Mouse (Mus musculus): ENCODE measurements around the gene Tmem131l. TPM values are rescaled to one million over a fixed set of nuclear protein-coding genes. Genes with fewer than 3 reads are reported as not detected.
A peak's percentile ranks its signal among the peaks of the same experiment; 100 is the strongest.

Tmem131l gene
- polyA plus RNA-seq, 1 experiment = 13.2 TPM

GRCm38 (mm10) chr3:83943691-83944090, 96.3 kb downstream of the Tmem131l start:
- no peak overlapping the region for H3K4me3 ChIP-seq (ENCODE audit: low read depth, low read length)
- 90% methylated on average over 2 of the region's 2 CpGs for WGBS
- H3K36me3 ChIP-seq (ENCODE audit: control insufficient read depth, insufficient read depth, low read length) = peaks cover 3% of the 10 kb centered on the region
- no peak overlapping the region for H3K27ac ChIP-seq (ENCODE audit: insufficient read depth, low read depth, low read length)
- TF ChIP-seq CTCF (IDR thresholded peaks at IDR 0.05; ENCODE audit: extremely low read depth, insufficient read length, insufficient replicate concordance, low read depth, low read length) (no peak), POLR2A (IDR thresholded peaks at IDR 0.05; ENCODE audit: low read depth, low read length) (no peak)
- no peaks in the 10 kb centered on the region for H3K4me1 ChIP-seq (ENCODE audit: control insufficient read depth, insufficient read depth, insufficient read length, low read length)
- H3K27me3 ChIP-seq (ENCODE audit: control insufficient read depth, insufficient read depth, low read length) = no peaks in the 10 kb centered on the region

- H3K27me3 ChIP-seq (ENCODE audit: control insufficient read depth, insufficient read depth, low read length) = no peaks in the 10 kb centered on the region
- no peak overlapping the region for H3K4me3 ChIP-seq (ENCODE audit: low read depth, low read length)
- WGBS = 92% methylated on average over 4 of the region's 4 CpGs
- no peaks in the 10 kb centered on the region for H3K4me1 ChIP-seq (ENCODE audit: control insufficient read depth, insufficient read depth, insufficient read length, low read length)
- peaks cover 3% of the 10 kb centered on the region for H3K36me3 ChIP-seq (ENCODE audit: control insufficient read depth, insufficient read depth, low read length)
- TF ChIP-seq POLR2A (IDR thresholded peaks at IDR 0.05; ENCODE audit: low read depth, low read length) (no peak), CTCF (IDR thresholded peaks at IDR 0.05; ENCODE audit: extremely low read depth, insufficient read length, insufficient replicate concordance, low read depth, low read length) (no peak)
- H3K27ac ChIP-seq (ENCODE audit: insufficient read depth, low read depth, low read length) = no peak overlapping the region
These were observed 96.8 kb downstream of the Tmem131l start for GRCm38 (mm10) chr3:83943212-83943611.

- Histone ChIP-seq H3K4me3 (ENCODE audit: low read depth, low read length) (no peak overlapping the region), H3K27me3 (ENCODE audit: control insufficient read depth, insufficient read depth, low read length) (no peaks in the 10 kb centered on the region), H3K36me3 (ENCODE audit: control insufficient read depth, insufficient read depth, low read length) (peaks cover 3% of the 10 kb centered on the region), H3K27ac (ENCODE audit: insufficient read depth, low read depth, low read length) (no peak overlapping the region), H3K4me1 (ENCODE audit: control insufficient read depth, insufficient read depth, insufficient read length, low read length) (no peaks in the 10 kb centered on the region)
- no peak for TF ChIP-seq CTCF (IDR thresholded peaks at IDR 0.05; ENCODE audit: extremely low read depth, insufficient read length, insufficient replicate concordance, low read depth, low read length)
- no peak for TF ChIP-seq POLR2A (IDR thresholded peaks at IDR 0.05; ENCODE audit: low read depth, low read length)
- 77% methylated on average over 4 of the region's 4 CpGs for WGBS
These were observed 98.1 kb downstream of the Tmem131l start for GRCm38 (mm10) chr3:83941921-83942320.

GRCm38 (mm10) chr3:83938871-83939270, 101.1 kb downstream of the Tmem131l start:
- 79% methylated on average over 5 of the region's 5 CpGs for whole genome bisulfite sequencing
- Histone ChIP-seq H3K4me1 (ENCODE audit: control insufficient read depth, insufficient read depth, insufficient read length, low read length) (no peaks in the 10 kb centered on the region), H3K4me3 (ENCODE audit: low read depth, low read length) (no peak overlapping the region), H3K27me3 (ENCODE audit: control insufficient read depth, insufficient read depth, low read length) (no peaks in the 10 kb centered on the region), H3K27ac (ENCODE audit: insufficient read depth, low read depth, low read length) (no peak overlapping the region), H3K36me3 (ENCODE audit: control insufficient read depth, insufficient read depth, low read length) (peaks cover 7% of the 10 kb centered on the region)
- no peak for TF ChIP-seq CTCF (IDR thresholded peaks at IDR 0.05; ENCODE audit: extremely low read depth, insufficient read length, insufficient replicate concordance, low read depth, low read length)
- TF ChIP-seq POLR2A (IDR thresholded peaks at IDR 0.05; ENCODE audit: low read depth, low read length) = no peak

GRCm38 (mm10) chr3:83934514-83934913, 105.5 kb downstream of the Tmem131l start:
- TF ChIP-seq POLR2A (IDR thresholded peaks at IDR 0.05; ENCODE audit: low read depth, low read length) (no peak), CTCF (IDR thresholded peaks at IDR 0.05; ENCODE audit: extremely low read depth, insufficient read length, insufficient replicate concordance, low read depth, low read length) (no peak)
- WGBS = 98% methylated on average over 10 of the region's 10 CpGs
- Histone ChIP-seq H3K4me3 (ENCODE audit: low read depth, low read length) (no peak overlapping the region), H3K27ac (ENCODE audit: insufficient read depth, low read depth, low read length) (no peak overlapping the region), H3K4me1 (ENCODE audit: control insufficient read depth, insufficient read depth, insufficient read length, low read length) (no peaks in the 10 kb centered on the region), H3K36me3 (ENCODE audit: control insufficient read depth, insufficient read depth, low read length) (peaks cover 16% of the 10 kb centered on the region; the same call in 1 of the 2 replicates), H3K27me3 (ENCODE audit: control insufficient read depth, insufficient read depth, low read length) (no peaks in the 10 kb centered on the region)

- WGBS = 73% methylated on average over 11 of the region's 11 CpGs
- Histone ChIP-seq H3K27ac (ENCODE audit: insufficient read depth, low read depth, low read length) (no peak overlapping the region), H3K4me1 (ENCODE audit: control insufficient read depth, insufficient read depth, insufficient read length, low read length) (no peaks in the 10 kb centered on the region), H3K4me3 (ENCODE audit: low read depth, low read length) (no peak overlapping the region), H3K36me3 (ENCODE audit: control insufficient read depth, insufficient read depth, low read length) (peaks cover 7% of the 10 kb centered on the region), H3K27me3 (ENCODE audit: control insufficient read depth, insufficient read depth, low read length) (no peaks in the 10 kb centered on the region)
- no peak for TF ChIP-seq POLR2A (IDR thresholded peaks at IDR 0.05; ENCODE audit: low read depth, low read length)
- TF ChIP-seq CTCF (IDR thresholded peaks at IDR 0.05; ENCODE audit: extremely low read depth, insufficient read length, insufficient replicate concordance, low read depth, low read length) = peak; percentile 55; the same call in 1 of the 2 replicates
These were observed 124.0 kb downstream of the Tmem131l start for GRCm38 (mm10) chr3:83915768-83916496.

GRCm38 (mm10) chr3:83915102-83915501, 124.9 kb downstream of the Tmem131l start:
- TF ChIP-seq POLR2A (IDR thresholded peaks at IDR 0.05; ENCODE audit: low read depth, low read length) (no peak), CTCF (IDR thresholded peaks at IDR 0.05; ENCODE audit: extremely low read depth, insufficient read length, insufficient replicate concordance, low read depth, low read length) (no peak)
- 72% methylated on average over 3 of the region's 3 CpGs for WGBS
- Histone ChIP-seq H3K27me3 (ENCODE audit: control insufficient read depth, insufficient read depth, low read length) (no peaks in the 10 kb centered on the region), H3K27ac (ENCODE audit: insufficient read depth, low read depth, low read length) (no peak overlapping the region), H3K36me3 (ENCODE audit: control insufficient read depth, insufficient read depth, low read length) (peaks cover 5% of the 10 kb centered on the region), H3K4me1 (ENCODE audit: control insufficient read depth, insufficient read depth, insufficient read length, low read length) (no peaks in the 10 kb centered on the region), H3K4me3 (ENCODE audit: low read depth, low read length) (no peak overlapping the region)
